Comparison of ENCODE assay signal across 9 mouse cellular contexts in the genomic region with DNA sequence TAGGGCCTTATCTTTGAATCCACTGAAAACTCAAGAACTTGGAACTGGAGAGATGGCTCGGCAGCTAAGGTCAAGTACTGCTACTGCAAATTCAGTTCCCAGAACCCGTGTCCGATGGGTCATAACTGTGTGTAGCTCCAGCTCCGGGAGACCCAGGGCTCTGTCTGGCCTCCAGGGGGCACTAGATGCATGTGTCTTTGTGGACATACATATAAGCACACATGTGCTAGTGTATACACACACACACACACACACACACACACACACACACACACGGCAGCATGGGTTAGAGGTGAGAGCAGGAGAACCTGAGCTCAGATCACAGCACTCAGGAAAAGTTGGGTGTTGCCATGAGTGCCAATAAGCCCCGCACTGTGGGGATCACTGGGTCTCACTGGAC. TPM values are rescaled to one million over a fixed set of nuclear protein-coding genes. Genes with fewer than 3 reads are reported as not detected.
DNase-seq lines count a peak whose midpoint lies in the region; ATAC-seq and TF ChIP-seq lines count a peak whose summit lies in the region.
"Had no signal": no experiment of that assay in that cellular context is flagged by ENCODE, and none has a peak within 500 bp of the region (broad histone marks: within the 10 kb centered on the region; RNA-seq: fewer than 3 reads in every experiment).

No protein-coding gene starts in this region.

- H3K9ac ChIP-seq in hindbrain, embryonic 11.5 days (ENCODE audit: low read depth, low read length): no peak overlapping the region
- no peak overlapping the region for H3K9ac ChIP-seq in hindbrain, embryonic 16.5 days (ENCODE audit: low read depth, low read length)
- H3K9ac ChIP-seq in hindbrain, embryonic 13.5 days: no peak overlapping the region

- 81% methylated on average over 6 of the region's 6 CpGs for WGBS in hindbrain, embryonic 11.5 days
- WGBS in hindbrain, embryonic 16.5 days: 85% methylated on average over 6 of the region's 6 CpGs
- 84% methylated on average over 6 of the region's 6 CpGs for WGBS in hindbrain, embryonic 13.5 days

- no peaks in the 10 kb centered on the region for H3K9me3 ChIP-seq in hindbrain, embryonic 11.5 days (ENCODE audit: control insufficient read depth, low read length)
- H3K9me3 ChIP-seq in hindbrain, embryonic 16.5 days (ENCODE audit: control insufficient read depth, low read length): no peaks in the 10 kb centered on the region
- no peaks in the 10 kb centered on the region for H3K9me3 ChIP-seq in E14TG2a.4 (ENCODE audit: low read length)
- no peaks in the 10 kb centered on the region for H3K9me3 ChIP-seq in hindbrain, embryonic 13.5 days

- no peak overlapping the region for H3K4me3 ChIP-seq in hindbrain, embryonic 11.5 days (ENCODE audit: low read depth, low read length)
- H3K4me3 ChIP-seq in hindbrain, embryonic 16.5 days (ENCODE audit: low read length): no peak overlapping the region
- no peak overlapping the region for H3K4me3 ChIP-seq in E14TG2a.4 (replicated peaks; ENCODE audit: low read length)
- H3K4me3 ChIP-seq in hindbrain, embryonic 13.5 days: no peak overlapping the region

- peak; percentile 29 for TF ChIP-seq CTCF in E14TG2a.4 (conservative IDR thresholded peaks at IDR 0.05; ENCODE audit: low read length)

- no peak overlapping the region for H3K27ac ChIP-seq in hindbrain, embryonic 11.5 days (ENCODE audit: low read depth, low read length)
- no peak overlapping the region for H3K27ac ChIP-seq in hindbrain, embryonic 16.5 days (ENCODE audit: low read depth, low read length)
- H3K27ac ChIP-seq in hindbrain, embryonic 13.5 days: no peak overlapping the region

- H3K36me3 ChIP-seq in hindbrain, embryonic 11.5 days (ENCODE audit: control insufficient read depth, insufficient read depth, low read length): no peaks in the 10 kb centered on the region
- no peaks in the 10 kb centered on the region for H3K36me3 ChIP-seq in hindbrain, embryonic 16.5 days (ENCODE audit: control insufficient read depth, insufficient read depth, low read length)
- H3K36me3 ChIP-seq in E14TG2a.4 (ENCODE audit: insufficient read depth, low read length): no peaks in the 10 kb centered on the region
- H3K36me3 ChIP-seq in hindbrain, embryonic 13.5 days: no peaks in the 10 kb centered on the region

- DNase-seq in hindbrain, embryonic 11.5 days (ENCODE audit: low spot score): peak; percentile 15
- DNase-seq in adrenal gland, postnatal 25 days: peak; percentile 69
- peak; percentile 58 for DNase-seq in kidney, postnatal 10 days
- DNase-seq in spleen, postnatal 14 days (ENCODE audit: low spot score in 2 of 2): no peak
- no peak for DNase-seq in thymus, postnatal 14 days

- no peak overlapping the region for H3K4me2 ChIP-seq in hindbrain, embryonic 11.5 days (replicated peaks; ENCODE audit: low read depth, low read length)
- H3K4me2 ChIP-seq in hindbrain, embryonic 16.5 days (ENCODE audit: low read length): no peak overlapping the region
- no peak overlapping the region for H3K4me2 ChIP-seq in hindbrain, embryonic 13.5 days

- H3K4me1 ChIP-seq in hindbrain, embryonic 11.5 days (replicated peaks; ENCODE audit: control insufficient read depth, insufficient read depth, low read length): no peaks in the 10 kb centered on the region
- no peaks in the 10 kb centered on the region for H3K4me1 ChIP-seq in hindbrain, embryonic 16.5 days (ENCODE audit: control insufficient read depth, insufficient read depth, low read depth, low read length)
- H3K4me1 ChIP-seq in E14TG2a.4 (replicated peaks; ENCODE audit: low read depth, low read length): no peaks in the 10 kb centered on the region
- H3K4me1 ChIP-seq in hindbrain, embryonic 13.5 days (replicated peaks): no peaks in the 10 kb centered on the region

- H3K27me3 ChIP-seq in hindbrain, embryonic 11.5 days (ENCODE audit: control insufficient read depth, insufficient read depth, low read length): no peaks in the 10 kb centered on the region
- H3K27me3 ChIP-seq in hindbrain, embryonic 16.5 days (replicated peaks; ENCODE audit: control insufficient read depth, insufficient read depth, low read length): no peaks in the 10 kb centered on the region
- peaks cover 3% of the 10 kb centered on the region; the same call in 1 of the 2 replicates for H3K27me3 ChIP-seq in E14TG2a.4 (ENCODE audit: insufficient read depth, low read length)
- no peaks in the 10 kb centered on the region for H3K27me3 ChIP-seq in hindbrain, embryonic 13.5 days

- ATAC-seq in hindbrain, embryonic 11.5 days (ENCODE audit: low FRiP score): peak; percentile 65
- ATAC-seq in hindbrain, embryonic 16.5 days: no peak
- no peak for ATAC-seq in hindbrain, embryonic 13.5 days (ENCODE audit: low FRiP score)

RNA-seq across cellular contexts. Expression of gene Ptgfr, which starts 19.2 kb away (rescaled TPM):
- polyA plus RNA-seq in hindbrain, embryonic 11.5 days (2014; fragmentation: Nextera tagmentation; extraction: Ambion mirVana): 0.46 and 1.1 TPM in 2 replicates
- polyA plus RNA-seq in hindbrain, embryonic 16.5 days (2015; fragmentation: Nextera tagmentation; extraction: Ambion mirVana): 1.2 and 2.0 TPM in 2 replicates
- total RNA-seq in adrenal gland, postnatal 25 days (2021): 0.38 TPM in 1 of 2 replicates, not detected in the other
- polyA plus RNA-seq in hindbrain, embryonic 13.5 days (2015; fragmentation: Nextera tagmentation; extraction: Ambion mirVana): 0.40 and 0.52 TPM in 2 replicates

RNA-seq across cellular contexts. Expression of gene Ifi44l, which starts 55.6 kb away (rescaled TPM):
- not detected in 2 replicates for polyA plus RNA-seq in hindbrain, embryonic 11.5 days (2014; fragmentation: Nextera tagmentation; extraction: Ambion mirVana)
- polyA plus RNA-seq in hindbrain, embryonic 16.5 days (2015; fragmentation: Nextera tagmentation; extraction: Ambion mirVana): 0.15 TPM in 1 of 2 replicates, not detected in the other
- not detected in 2 replicates for total RNA-seq in adrenal gland, postnatal 25 days (2021)
- polyA plus RNA-seq in hindbrain, embryonic 13.5 days (2015; fragmentation: Nextera tagmentation; extraction: Ambion mirVana): 0.14 TPM in 1 of 2 replicates, not detected in the other
- total RNA-seq: left cerebral cortex, postnatal 10 days had no signal

Comparison
In these comparisons a context has a peak if more than half of its experiments do, and no peak if none do; other contexts are left out.
1. DNase-seq: peak in hindbrain, embryonic 11.5 days (single experiment), adrenal gland, postnatal 25 days (single experiment) and kidney, postnatal 10 days (single experiment); none in spleen, postnatal 14 days (0 of 2) and thymus, postnatal 14 days (single experiment).